Mouse (Mus musculus) gastrocnemius, adult 18-20 months (tissue): ENCODE data around the gene Ptprm. TPM values are rescaled to one million over a fixed set of nuclear protein-coding genes. Genes with fewer than 3 reads are reported as not detected.

Source experiments
- DNase-seq: peaks from one replicate; pipeline ENCODE4 v3.0.0; 2021; ENCODE audit warnings: low spot score
- total RNA-seq, 2 experiments: library from RNA; stranded (reverse); gene quantifications; 2 replicates each; pipeline ENCODE4 v1.2.3; 2021

The Ptprm gene
- total RNA-seq, 2 experiments from 2014 or later, result 24.8 to 24.9 TPM

DNA sequence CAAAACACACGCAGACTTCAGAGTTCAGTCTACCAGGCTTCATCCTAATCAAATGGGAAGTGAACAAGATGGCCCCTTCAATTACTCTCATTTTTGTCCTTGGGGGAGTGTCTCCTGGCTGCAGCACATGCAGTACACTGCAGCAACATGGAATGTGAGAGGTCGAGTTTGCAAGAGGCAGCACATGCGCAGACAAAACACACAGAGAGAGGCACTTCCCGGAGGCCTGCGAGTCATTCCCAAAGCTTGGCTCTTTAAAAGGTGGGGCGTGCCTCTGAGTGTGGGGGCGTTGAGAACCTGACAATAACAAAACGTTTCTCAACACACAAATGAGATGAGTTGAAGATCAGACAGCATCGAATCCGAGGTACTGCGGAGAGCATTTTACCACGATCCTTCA lies 215.3 kb downstream of the Ptprm start:
- DNase-seq, result no peak

DNA sequence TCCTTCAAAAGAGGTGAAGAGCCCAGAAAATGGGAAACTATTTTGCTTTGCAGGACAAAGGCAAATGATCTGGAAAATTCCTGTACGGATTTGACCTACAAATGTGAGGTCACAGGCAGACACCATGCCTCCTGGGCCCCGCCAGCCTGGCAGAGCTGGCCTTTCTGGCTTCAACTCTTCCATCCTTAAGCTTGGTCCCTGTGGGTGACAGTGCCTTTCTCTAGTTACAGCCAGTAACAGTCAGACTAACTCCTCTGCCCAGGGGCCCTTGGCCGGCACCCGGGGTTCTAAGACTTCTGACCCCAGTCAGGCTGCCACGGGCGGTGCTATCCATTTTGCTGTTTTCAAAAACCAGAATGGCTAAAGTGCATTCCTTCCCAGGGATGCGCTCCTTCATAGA lies 217.4 kb downstream of the Ptprm start:
- no peak for DNase-seq

DNA sequence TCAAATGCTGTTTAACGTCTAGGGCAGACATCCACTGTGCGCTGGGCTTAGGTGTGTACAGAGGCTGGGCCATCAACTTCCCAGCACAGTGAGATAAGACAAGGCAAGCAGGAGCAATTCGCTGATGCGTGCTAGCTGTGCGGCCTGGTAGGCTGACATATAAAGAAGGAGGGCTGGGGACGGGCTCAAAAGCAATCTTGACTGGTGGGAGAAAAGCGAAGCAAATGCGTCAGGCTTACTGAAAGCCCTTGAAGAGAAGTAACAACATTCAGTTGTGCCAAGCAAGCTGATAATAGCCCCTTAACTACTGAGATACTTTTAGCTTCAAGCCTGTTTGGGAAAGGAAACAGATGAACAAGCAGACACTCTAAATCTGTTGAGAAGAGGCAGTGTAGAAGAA lies 217.8 kb downstream of the Ptprm start:
- no peak for DNase-seq

DNA sequence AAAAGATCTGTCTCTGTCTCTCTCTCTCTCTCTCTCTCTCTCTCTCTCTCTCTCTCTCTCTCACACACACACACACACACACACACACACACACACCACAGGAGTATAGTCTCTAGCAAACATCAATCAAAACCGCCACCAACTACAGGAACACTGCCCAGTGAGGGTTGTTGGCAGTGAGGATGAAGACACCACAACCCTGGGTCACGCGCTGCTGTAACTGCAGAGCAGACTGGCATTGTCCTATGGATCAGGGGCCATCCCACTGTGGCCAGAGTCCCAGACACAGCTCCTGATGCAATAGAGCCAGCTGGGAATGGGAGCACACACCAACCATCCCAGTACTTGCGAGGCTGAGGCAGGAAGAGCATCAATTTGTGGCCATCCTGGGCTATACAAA lies 220.0 kb downstream of the Ptprm start:
- no peak for DNase-seq

- peak; percentile 33 for DNase-seq
Measured at GRCm38 (mm10) chr17:67133440-67134103, 220.7 kb downstream of the Ptprm start.

- no peak for DNase-seq
Measured at GRCm38 (mm10) chr17:67133026-67133425, 221.2 kb downstream of the Ptprm start.

DNA sequence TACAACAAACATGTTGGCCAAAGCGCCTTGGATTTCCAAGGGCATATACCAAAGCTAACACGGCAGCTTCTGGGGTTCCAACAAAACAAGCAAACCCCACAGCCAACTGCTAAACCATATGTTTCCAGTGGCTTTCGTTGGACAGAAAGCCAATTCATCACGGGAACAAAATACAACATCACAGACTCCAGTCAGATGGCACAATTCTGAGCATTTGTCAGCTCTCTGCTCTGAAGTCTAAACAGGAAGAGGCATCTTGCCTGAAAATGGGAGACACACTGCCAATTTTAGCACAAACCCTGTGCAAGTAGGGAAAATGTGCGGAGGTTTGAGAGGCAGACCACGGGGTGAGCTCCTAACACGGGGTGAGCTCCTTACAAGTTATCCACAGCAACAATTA lies 226.7 kb downstream of the Ptprm start:
- no peak for DNase-seq

GRCm38 (mm10) chr17:67125596-67125995 lies 228.7 kb downstream of the Ptprm start:
- no peak for DNase-seq

GRCm38 (mm10) chr17:67124294-67124693 lies 230.0 kb downstream of the Ptprm start:
- no peak for DNase-seq

- DNase-seq, result no peak
Measured at GRCm38 (mm10) chr17:67123722-67124121, 230.5 kb downstream of the Ptprm start.

GRCm38 (mm10) chr17:67120863-67121262 lies 233.4 kb downstream of the Ptprm start:
- DNase-seq, result no peak

DNA sequence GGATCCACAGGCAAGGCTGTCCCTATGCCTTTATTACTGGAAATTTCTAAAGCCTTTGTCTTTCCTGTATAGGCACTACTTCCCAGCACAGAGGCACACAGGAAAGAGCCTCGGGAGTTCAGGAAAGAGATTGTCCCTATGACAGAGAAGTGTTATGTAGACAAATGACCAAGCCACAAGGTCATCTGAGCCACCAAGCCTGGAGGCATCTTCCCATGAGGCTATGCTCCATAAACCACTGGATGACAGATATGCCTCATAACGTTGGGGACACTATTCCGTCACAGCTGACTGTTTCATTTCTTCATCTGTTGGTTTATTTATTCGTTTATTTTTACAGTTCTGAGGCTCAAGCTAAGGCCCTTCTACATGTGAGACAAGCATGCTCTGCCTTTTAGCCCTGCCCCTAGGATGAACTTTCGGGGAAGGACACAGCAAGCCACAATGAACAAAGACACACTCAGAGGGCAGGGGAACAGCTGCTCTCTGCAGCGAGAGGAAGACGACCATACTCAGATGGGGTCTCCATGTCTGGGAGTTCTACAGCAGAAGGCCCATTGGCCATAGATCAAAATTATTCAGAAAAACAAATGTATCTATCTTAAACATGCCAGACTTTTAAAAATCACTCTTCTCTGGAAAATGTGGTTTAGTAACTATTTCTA lies 235.4 kb downstream of the Ptprm start:
- DNase-seq, result no peak

DNA sequence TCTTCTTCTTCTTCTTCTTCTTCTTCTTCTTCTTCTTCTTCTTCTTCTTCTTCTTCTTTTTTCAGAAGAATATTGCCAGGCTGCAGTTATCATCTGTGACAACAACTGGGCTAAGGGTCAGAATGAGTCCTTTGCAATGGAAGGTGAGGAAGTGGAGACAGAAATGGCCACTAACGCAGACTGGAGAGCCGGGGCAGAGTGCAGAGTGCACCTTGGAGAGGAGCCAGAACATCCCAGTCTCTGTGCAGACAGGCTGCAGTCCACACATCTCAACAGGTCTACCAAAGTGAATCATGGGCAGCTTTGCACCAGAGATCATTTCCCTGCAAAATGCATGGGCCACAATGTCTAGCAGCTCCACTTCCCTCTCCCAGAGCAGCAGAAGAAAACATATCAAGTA lies 239.4 kb downstream of the Ptprm start:
- DNase-seq, result no peak

DNA sequence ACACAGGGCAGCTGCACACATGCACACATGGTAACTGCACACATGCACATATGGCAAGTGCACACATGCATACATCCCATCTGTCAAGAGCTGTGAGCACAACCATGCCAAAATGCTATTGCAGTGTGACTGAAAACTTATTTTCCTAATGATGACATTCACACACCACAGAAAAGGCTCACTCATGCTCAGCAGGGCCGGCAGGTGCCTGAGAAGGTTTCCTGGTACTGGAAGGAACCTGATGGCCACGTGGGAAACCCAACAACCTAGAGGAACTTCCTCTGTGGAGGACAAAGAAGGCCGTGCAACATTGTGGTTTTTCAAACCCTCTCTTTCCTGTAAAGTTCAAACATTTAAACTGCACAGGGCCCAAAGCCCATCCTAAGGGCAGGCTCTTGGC lies 241.6 kb downstream of the Ptprm start:
- no peak for DNase-seq

DNA sequence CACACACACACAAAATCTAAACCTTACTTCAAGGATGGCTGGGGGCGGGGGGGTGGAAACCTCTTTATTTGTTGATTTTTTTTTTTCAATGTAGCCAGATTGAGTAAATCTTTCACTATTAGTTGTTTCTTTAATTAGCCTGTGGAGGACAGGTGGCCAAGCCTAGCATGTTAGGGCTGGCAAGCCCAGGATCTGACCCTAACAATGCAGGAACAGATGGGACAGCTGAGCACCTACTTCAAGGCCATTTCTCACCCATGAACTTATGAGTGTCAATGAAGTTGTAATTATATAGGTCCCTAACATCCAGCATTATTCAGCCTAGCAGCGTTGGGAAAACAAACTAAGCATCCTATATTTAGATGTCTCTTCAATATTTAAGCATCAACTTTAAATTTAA lies 248.1 kb downstream of the Ptprm start:
- no peak for DNase-seq

DNA sequence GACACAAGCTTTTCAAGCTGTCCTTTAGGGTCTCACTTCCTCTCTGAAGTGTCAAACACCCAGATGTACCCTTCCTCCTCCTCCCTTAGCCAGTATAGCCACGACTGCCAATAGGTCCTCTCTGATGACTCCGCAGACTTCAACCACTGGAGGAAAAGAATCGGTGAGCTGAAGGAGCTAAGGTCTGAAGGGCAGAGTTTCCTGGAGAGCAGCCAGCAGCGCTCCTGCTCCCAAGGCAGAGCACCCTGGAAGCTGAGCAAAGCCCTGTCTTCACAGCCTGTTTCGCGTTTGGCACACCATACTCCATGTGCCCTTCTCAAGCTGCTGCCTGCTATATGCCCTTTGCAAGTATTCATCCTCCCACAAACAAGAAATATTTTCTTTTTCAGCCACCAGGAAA lies 252.2 kb downstream of the Ptprm start:
- DNase-seq, result peak; percentile 17

- no peak for DNase-seq
Measured at GRCm38 (mm10) chr17:67090997-67091396, 263.3 kb downstream of the Ptprm start.

- no peak for DNase-seq
Measured at GRCm38 (mm10) chr17:67090153-67090552, 264.1 kb downstream of the Ptprm start.

- no peak for DNase-seq
Measured at GRCm38 (mm10) chr17:67089611-67090010, 264.6 kb downstream of the Ptprm start.

GRCm38 (mm10) chr17:67087585-67087984 lies 266.7 kb downstream of the Ptprm start:
- DNase-seq, result no peak

GRCm38 (mm10) chr17:67086811-67087210 lies 267.4 kb downstream of the Ptprm start:
- no peak for DNase-seq

- no peak for DNase-seq
Measured at GRCm38 (mm10) chr17:67084501-67084900, 269.8 kb downstream of the Ptprm start.

DNA sequence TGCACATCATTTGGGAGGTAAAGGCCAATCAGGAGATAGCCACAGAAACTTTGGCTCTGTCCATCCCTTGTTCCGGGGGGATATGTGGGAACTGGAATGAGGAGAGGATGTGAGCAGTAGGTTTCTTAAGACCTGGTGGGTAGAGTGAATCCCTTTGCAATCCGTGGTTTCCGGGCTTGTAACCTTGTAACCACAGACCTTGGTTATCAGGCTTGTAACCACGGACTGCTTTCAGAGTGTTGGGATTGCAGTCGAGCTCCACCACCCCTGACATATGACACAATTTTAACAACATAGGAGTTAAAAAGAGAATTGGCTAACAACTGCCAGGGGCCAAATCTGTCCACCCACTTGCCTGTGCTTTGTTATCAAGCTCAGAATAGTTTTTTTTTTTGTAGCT lies 270.2 kb downstream of the Ptprm start:
- DNase-seq, result no peak
